Mouse (Mus musculus) urinary bladder, adult 18-20 months (tissue): ENCODE measurements around the gene Gm42878.

Experiments used
- DNase-seq, 2 experiments: peaks; one replicate each; pipeline ENCODE4 v3.0.0; 2022; ENCODE audit warnings: low spot score in 2 of 2, mixed read lengths in 2 of 2

The Gm42878 gene

GRCm38 (mm10) chr5:121544910-121545792 is at the start of gene Gm42878, which contains the start of gene Adam1a:
Gene Gm42878 (minus strand): TSS chr5:121545482.
Gene Adam1a (minus strand): TSS chr5:121545482.
- peak; percentile 13 to 37 for DNase-seq

DNA sequence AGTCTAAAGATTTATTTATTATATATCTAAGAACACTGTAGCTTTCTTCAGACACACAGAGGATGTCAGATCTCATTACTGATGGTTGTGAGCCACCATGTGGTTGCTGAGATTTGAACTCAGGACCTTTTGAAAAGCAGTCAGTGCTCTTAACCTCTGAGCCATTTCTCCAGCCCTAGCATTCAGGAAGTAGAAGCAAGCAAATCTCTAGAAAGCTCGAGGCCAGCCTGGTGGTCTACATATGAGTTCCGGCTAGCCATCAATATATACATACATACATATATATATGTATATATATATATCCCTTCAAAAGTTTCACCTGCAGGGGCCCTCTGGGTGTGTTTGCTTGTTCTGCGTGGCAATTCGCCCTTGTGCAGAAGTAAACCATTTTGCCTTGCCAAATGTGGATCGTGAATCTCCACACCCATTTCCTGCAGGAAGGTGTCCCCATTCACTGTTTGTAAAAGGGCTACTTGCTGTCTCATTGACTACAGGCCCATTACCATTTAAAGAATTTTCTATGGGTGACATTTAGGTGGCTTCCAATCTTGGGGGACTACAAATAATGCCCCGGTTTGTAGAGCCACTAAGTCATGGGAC is 49.5 kb upstream of the Gm42878 start:
- DNase-seq: no peak

- DNase-seq: peak; percentile 69 to 87
Observed at GRCm38 (mm10) chr5:121593451-121594401, 48.4 kb upstream of the Gm42878 start, which contains the start of gene Aldh2. Gene Aldh2 (minus strand): TSS chr5:121593824.

DNA sequence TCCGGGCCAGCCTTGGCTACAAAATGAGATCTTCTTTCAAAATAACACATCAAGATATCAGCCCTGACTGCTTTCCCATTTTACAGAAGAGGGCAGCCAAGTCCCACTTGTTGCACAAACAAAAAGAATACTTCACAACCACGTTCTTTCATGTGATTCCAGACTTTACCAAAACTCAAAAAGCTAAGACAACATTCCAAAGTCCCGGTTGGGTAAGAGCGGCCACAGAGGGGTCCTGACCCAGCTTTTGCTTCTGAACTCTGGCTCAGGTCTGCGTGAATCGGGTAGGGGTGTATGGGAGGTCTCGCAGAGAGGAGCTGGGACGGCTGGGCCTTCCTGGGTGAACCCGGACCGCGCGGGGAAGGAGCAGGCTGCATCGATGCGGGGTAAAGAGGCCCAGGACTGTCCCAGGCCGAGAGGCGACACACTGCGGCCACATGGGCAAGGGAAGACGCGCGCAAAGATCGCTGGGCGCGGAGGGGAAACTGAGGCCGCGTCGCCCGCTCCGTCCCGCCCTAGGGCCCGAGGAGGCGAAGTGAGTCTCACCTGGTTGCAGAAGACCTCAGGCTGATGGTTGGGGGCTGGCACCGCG is 47.6 kb upstream of the Gm42878 start:
- no peak for DNase-seq

- no peak for DNase-seq
Observed at GRCm38 (mm10) chr5:121592064-121592815, 47.0 kb upstream of the Gm42878 start.

- DNase-seq: peak in 1 of 2 experiments; percentile 25
Observed at GRCm38 (mm10) chr5:121591417-121592063, 46.3 kb upstream of the Gm42878 start.

- no peak for DNase-seq
Observed at GRCm38 (mm10) chr5:121589928-121590327, 44.6 kb upstream of the Gm42878 start.

- DNase-seq: peak in 1 of 2 experiments; percentile 56
Observed at GRCm38 (mm10) chr5:121586400-121587039, 41.2 kb upstream of the Gm42878 start.

- DNase-seq: no peak
Observed at GRCm38 (mm10) chr5:121585699-121586098, 40.4 kb upstream of the Gm42878 start.

- DNase-seq: no peak
Observed at GRCm38 (mm10) chr5:121585005-121585404, 39.7 kb upstream of the Gm42878 start.

- peak; percentile 71 to 90 for DNase-seq
Observed at GRCm38 (mm10) chr5:121583765-121584501, 38.7 kb upstream of the Gm42878 start.

- DNase-seq: no peak
Observed at GRCm38 (mm10) chr5:121581945-121582344, 36.7 kb upstream of the Gm42878 start.

GRCm38 (mm10) chr5:121576927-121577488 is 31.7 kb upstream of the Gm42878 start:
- no peak for DNase-seq

GRCm38 (mm10) chr5:121575867-121576266 is 30.6 kb upstream of the Gm42878 start:
- no peak for DNase-seq

DNA sequence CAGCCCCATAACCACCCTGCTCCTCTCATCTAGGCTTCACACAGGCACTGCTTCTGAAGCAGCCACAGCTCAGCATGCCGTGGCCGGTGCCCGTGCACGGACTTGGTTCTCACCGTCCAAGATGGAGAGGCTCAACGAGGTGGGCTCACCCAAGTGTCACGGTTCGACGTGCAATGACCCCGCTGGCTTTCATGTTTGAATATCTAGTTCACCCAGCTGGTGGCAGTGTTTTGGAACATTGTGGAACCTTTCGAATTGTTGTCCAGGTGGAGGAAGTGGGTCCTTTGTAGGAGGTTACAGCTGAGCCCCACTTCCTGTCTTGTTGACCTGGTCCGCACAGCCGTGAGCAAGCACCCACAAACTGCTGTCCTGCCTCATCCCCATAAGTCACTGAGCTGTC is 28.9 kb upstream of the Gm42878 start:
- DNase-seq: no peak

DNA sequence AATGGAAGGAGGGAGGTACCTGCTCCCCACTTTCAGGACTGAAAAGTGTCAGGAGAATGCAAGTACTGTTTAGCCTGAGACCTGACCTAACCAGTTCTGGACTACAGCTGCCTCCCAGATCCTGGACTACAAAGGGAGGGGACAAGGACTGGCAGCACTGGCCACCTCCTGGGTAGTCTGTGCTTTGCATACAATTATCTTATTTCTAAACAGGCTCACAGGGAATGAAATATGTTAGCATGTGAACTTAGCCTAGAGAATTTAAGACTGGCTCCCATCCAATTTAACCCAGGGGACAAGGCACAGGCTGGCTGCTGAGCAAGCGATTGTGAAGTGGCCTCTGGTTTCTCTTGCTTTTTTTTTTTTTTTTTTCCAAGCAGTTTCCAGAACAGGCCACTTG is 25.5 kb upstream of the Gm42878 start:
- DNase-seq: no peak

DNA sequence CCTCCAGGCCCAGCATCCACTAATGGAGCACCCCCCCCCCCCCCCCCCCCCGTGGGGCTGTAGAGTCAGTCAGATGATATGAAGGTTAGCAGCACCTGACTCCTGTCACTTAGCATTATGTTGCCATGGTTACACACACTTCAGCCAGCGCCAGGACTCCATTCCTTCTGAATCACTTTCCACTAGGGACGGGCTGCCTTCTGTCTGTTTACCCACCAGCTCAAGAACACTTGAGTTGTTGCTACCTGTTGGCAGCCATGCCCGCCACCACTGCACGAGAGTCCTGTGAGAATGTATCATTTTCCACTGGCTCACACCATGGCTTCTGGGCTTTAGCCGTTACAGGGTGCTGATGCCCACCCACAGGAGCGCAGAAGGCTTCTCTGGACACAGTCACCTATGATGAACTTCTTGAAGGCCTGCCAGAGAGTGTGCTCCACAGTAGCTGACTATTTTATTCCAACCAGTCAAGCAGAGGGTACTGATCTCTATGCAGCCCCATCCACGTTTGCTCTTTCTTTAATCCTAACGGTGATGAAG is 24.7 kb upstream of the Gm42878 start:
- no peak for DNase-seq

- DNase-seq: no peak
Observed at GRCm38 (mm10) chr5:121566035-121566681, 20.9 kb upstream of the Gm42878 start.
